Mouse (Mus musculus) cerebellum, adult 9-10 months (tissue): ENCODE measurements around the gene Smpdl3b.
"Not testable (repeated sequence)": the region's sequence is repeated elsewhere in the genome, so short reads cannot be mapped to it uniquely, and the experiment has no call there.

Source experiments
- DNase-seq: peaks from one replicate; pipeline ENCODE4 v3.0.0; 2022

Smpdl3b gene

GRCm38 (mm10) chr4:132756974-132757373 is at the start of gene Smpdl3b:
TSS of gene Smpdl3b (minus strand) at chr4:132757252.
- DNase-seq: peak; percentile 34

GRCm38 (mm10) chr4:132806620-132807191 is 49.7 kb upstream of the Smpdl3b start:
- DNase-seq: no peak

DNA sequence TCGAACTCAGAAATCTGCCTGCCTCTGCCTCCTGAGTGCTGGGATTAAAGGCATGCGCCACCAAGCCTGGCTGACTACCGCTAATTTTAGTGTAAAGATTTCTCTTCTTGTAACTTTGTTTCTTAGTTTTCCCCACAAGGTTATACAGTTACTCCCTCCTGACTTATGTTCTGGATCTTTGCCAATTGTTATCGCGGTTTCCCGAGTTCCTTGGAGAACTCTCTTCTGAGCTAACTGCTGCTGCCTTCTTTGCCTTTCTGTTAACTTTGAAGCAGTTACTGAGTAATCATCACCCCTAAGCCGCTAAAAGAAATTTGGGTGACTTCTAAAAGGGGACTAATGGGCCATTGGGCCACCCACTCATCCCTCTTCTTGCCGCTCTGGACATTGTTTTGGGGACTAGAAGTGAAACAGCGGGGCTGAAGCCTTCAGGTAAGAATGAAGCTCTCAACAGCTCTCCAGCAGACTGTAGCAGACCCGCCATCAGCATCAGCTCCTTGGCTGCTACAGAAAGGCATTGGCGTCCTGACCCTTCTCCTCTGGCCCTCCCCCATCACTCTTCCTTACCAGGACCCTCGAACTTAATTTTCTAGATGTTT is 48.6 kb upstream of the Smpdl3b start:
- no peak for DNase-seq

DNA sequence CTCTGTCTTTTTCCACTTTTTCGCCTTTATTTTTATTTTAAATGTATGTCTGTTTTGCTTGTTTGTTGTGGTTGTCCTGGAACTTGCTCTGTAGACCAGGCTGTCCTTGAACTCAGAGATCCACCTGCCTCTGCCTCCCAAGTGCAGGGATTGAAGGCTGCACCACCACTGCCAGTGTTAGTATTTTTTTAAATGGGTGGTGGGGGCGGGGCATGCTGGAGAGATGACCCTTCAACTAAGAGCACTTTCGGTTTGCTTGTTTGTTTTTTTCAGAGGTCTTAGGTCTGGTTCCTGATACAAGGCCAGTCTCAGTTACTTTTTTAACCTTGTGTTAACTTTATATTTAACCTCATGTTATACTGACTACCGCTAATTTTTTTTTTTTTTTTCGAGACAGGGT is 48.1 kb upstream of the Smpdl3b start:
- DNase-seq: no peak

DNA sequence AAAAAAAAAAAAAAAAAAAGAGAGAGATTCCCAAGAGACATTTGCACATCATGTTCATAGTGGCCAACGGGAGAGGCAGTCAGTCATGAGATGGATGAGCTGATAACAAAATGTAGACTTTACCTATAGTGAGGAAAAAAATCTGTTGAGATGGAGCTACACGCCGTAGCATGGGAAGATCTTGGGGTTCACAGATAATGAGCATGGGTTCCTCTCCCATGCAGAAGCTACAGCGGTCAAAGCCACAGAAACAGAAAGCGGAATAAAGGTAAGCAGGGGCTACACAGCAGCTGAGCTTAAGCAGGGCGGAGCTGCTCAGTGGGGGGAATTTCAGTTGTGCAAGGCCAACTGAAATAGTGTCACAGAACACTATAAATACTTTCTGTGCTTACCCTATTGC is 47.3 kb upstream of the Smpdl3b start:
- no peak for DNase-seq

DNA sequence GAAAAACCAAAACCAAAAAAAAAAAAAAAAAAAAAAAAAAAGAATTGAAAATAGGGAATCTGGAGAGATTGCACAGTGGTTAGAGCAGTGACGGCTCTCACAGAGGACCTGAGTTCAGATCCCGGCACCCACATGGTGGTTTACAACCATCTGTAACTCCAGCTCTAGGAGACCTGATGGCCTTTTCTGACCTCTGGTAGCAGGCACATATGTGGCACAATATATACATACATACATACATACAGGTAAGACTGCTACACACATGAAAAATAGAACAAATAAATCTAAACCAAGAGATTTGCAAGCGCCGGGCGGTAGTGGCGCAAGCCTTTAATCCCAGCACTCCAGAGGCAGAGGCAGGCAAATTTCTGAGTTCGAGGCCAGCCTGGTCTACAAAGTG is 46.8 kb upstream of the Smpdl3b start:
- no peak for DNase-seq

DNA sequence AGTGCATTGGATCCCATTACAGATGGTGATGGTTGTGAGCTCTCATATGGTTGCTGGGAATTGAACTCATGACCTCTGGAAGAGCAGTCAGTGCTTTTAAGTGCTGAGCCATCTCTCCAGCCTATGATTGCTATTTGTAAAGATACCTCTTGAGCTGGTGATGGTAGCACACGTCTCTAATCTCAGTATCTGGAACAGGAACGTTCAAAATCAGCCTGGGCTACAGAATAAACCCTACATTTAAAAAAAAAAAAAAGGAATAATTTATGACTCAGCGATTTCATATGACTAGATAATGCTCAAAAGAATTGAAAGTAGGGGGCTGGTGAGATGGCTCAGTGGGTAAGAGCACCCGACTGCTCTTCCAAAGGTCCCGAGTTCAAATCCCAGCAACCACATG is 46.2 kb upstream of the Smpdl3b start:
- DNase-seq: no peak

- DNase-seq: no peak
These were observed 45.2 kb upstream of the Smpdl3b start for GRCm38 (mm10) chr4:132802171-132802637.

- DNase-seq: no peak
These were observed 44.4 kb upstream of the Smpdl3b start for GRCm38 (mm10) chr4:132801176-132802077.

- no peak for DNase-seq
These were observed 42.8 kb upstream of the Smpdl3b start for GRCm38 (mm10) chr4:132799845-132800244.

DNA sequence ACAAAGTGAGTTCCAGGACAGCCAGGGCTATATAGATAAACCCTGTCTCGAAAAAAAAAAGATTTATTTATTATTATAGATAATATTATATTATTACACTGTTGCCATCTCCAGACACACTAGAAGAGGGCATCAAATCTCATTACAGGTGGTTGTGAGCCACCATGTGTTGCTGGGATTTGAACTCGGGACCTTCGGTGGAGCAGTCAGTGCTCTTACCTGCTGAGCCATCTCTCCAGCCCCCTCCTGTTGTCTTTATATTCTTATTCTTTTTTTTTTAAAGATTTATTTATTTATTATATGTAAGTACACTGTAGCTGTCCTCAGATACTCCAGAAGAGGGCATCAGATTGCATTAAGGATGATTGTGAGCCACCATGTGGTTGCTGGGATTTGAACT is 41.6 kb upstream of the Smpdl3b start:
- DNase-seq: not testable (repeated sequence)

DNA sequence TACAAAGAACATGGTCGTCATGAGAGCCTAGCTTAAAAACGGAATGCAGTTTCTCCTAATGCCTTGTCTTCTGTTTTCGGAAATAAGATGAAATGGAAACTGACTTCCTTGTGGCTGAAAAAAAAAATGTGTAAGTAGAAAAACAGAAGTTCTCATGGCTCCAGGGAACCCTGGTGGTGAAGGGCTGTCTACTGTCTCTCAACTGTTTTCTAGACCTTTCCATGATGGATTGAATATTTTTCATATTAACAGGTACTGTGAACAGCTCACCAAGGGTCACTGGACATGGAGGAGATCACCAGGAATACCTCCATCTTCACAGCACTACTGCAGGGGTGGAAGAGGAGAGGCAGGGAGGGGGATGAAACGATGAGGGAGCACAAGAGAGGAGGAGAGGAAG is 41.0 kb upstream of the Smpdl3b start:
- DNase-seq: no peak

GRCm38 (mm10) chr4:132797461-132797860 is 40.4 kb upstream of the Smpdl3b start:
- DNase-seq: no peak

DNA sequence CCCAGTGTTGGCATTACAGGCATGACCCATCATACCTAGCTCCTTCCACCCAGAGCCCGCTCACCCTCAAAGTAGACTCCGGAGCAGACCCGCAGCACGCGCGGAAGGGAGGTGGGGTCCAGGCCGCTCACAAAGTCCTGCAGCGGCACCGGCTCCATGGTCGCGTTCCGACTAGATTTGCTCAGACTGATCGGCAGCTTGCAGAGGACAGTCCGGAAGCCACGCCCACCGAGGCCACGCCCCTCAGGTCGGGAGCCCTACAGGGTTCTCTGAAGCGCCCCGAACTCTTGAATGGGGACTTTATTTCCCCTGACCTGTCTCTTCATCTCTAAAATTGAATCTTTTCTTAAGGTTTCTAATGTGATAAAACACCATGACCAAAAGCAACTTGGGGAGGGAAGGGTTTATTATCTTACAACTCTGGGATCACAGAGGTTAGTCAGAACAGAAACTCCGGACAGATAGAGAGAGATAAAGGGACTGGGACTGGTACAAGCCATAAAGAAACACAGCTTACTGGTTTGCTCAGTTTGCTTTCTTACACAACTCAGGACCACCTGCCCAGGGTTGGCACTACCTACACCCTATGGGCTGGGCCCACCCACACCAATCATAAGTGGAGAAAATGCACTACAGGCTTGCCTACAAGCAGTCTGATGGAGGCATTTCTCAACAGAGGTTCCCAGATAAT is 39.3 kb upstream of the Smpdl3b start, which contains the start of gene Themis2:
Gene Themis2 (minus strand): TSS at position 192 of the 691 bp plus-strand sequence.
- no peak for DNase-seq

DNA sequence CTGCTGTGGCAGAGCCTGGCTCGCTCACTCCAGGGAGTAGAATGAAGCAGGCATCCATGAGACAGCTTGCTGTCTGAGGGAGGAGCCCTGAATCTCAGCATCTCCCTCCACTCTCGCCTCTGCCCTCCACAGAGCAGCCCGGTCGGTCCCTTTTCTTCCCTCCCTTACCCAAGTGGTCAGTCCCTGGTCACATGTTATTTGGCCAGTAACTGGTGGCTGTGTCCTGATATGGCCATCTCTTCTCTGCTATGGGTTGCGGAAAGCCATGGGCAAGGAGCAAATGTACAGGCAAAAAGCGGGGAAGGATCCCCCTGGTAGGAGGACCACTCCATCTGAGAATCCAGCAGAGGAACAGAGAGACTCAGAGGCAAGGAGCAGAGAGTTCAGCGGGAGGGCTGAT is 38.1 kb upstream of the Smpdl3b start:
- no peak for DNase-seq

- DNase-seq: no peak
These were observed 37.7 kb upstream of the Smpdl3b start for GRCm38 (mm10) chr4:132794760-132795159.

DNA sequence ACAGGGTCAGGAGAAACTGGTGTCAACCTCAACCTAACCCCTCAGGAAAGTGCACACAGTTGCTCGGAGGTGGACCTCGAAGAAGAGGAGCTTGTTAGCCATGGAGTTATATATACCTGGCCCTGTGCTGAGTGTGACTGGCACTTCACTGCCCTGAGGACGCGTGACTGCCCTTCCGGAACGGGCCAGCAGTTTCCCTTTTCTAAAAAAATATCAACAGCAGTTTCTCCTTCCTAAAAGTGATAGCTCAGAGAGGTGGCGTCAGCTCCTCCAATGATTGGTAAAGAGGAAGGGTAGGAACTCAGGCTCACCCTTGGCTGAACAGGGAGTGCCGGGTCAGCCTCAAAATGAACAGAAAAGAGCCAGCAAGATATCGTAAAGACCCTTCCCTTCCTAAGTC is 37.0 kb upstream of the Smpdl3b start:
- DNase-seq: no peak

DNA sequence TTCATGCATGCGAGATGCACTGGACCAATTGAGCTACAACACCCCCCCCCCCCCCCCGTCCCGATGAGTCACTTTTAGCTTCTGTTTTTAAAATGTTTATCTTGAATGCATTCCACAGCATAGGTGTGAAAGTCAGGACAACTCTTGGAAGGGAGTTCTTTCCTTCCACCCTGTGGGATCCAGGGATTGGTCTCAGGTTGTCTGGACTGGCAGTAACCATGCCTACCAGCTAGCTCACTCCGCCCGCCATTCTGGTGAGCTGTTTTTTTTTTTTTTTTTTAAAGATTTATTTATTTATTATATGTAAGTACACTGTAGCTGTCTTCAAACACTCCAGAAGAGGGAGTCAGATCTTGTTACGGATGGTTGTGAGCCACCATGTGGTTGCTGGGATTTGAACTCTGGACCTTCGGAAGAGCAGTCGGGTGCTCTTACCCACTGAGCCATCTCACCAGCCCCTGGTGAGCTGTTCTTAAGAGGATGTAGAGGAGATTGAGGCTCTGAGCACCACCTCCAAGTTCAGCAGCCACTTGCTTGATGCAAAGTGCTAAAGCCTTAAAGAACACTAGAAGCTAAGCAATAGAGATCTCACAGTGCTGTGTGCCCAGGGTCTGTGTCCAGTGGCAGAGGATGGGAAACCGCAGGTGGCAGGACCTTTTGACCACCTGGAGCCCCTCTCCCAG is 36.4 kb upstream of the Smpdl3b start:
- not testable (repeated sequence) for DNase-seq

- no peak for DNase-seq
These were observed 32.7 kb upstream of the Smpdl3b start for GRCm38 (mm10) chr4:132789731-132790130.

DNA sequence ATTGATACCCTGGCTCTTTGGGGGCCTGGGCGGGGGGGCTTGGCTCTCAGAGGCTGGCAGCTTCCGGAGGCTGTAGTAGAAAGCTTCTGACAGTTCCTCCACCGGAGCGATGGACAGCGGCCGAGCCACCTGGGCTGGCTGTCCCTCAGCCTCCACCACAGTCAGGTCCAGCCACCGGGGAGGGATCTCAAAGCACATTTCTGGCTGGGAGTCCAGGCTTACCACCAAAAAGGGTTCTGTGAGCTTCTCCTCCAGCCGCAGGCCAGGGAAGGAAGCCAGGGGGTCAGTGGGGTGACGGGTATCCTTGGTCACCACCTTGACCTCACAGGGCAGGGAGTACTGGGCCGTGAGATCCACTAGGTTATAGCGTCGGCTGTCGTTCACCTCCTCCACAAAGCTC is 28.2 kb upstream of the Smpdl3b start:
- no peak for DNase-seq

GRCm38 (mm10) chr4:132783732-132784131 is 26.7 kb upstream of the Smpdl3b start:
- DNase-seq: no peak

DNA sequence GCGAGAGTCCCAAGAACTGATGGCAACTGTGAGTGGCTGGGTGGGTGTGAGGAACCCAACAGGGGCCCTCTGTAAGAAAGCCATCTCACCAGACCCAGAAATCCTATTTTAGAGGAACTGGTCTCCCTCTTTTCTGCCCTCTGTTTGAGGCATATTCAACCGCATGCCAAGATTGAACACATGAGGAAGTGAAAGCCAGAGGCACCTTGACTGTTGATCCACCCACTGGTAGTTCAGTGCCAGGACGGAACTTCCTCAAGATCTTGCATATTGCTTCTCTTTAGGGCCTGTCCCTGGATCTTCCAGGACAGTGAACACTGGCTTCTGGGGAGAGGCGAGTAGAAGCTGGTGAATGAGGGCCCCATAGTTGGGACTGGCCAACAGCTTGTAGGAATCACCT is 23.2 kb upstream of the Smpdl3b start:
- no peak for DNase-seq
